Mouse (Mus musculus): Measurements from ENCODE around the gene Gdf3. TPM values are rescaled to one million over a fixed set of nuclear protein-coding genes. Genes with fewer than 3 reads are reported as not detected.

Gene Gdf3
- polyA plus RNA-seq (2012; rRNA removed) = not detected in 2 replicates

DNA sequence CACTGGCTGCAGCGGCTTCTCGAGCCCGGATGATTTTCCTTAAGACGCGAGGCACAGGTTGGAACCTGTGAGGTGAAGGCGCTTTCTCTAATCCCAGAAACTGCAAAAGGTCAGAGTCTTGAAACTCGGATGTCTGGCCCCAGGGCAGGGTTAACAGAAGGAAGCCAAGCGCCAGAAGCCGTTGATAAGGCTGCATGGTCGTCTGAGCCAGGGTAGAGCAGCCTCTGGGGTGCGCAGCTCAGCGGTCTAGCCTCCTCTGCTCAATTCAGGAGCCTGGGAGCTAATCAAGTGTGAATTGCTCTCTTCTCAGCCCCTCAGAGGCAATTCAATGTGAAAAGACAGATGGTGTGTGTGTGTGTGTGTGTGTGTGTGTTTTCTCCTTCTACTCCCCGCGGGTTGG lies at the start of gene Gdf3:
Gene Gdf3, minus strand, starts transcription at position 317 of the 400 bp plus-strand sequence.

DNA sequence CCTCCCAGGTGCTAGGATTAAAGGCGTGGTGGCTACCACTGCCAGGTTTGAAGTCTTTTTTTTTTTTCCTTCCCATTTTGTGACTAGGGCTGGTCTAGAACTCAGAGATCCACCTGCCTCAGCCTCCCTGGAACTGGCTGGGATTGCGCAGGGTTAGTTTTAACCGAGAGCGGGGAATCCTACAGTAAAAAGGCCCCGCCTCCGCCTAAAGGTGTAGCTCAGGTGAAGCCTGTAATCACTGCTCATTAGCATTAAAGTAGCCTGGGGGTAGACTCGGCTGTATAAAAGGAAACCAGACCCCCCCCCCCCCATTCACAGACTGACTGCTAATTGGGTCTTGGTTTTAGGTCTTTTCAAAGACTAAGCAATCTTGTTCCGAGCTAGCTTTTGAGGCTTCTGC lies 16.2 kb upstream of the Gdf3 start, which contains the start of gene Dppa3:
Gene Dppa3, plus strand, starts transcription at position 301 of the 400 bp plus-strand sequence.

DNA sequence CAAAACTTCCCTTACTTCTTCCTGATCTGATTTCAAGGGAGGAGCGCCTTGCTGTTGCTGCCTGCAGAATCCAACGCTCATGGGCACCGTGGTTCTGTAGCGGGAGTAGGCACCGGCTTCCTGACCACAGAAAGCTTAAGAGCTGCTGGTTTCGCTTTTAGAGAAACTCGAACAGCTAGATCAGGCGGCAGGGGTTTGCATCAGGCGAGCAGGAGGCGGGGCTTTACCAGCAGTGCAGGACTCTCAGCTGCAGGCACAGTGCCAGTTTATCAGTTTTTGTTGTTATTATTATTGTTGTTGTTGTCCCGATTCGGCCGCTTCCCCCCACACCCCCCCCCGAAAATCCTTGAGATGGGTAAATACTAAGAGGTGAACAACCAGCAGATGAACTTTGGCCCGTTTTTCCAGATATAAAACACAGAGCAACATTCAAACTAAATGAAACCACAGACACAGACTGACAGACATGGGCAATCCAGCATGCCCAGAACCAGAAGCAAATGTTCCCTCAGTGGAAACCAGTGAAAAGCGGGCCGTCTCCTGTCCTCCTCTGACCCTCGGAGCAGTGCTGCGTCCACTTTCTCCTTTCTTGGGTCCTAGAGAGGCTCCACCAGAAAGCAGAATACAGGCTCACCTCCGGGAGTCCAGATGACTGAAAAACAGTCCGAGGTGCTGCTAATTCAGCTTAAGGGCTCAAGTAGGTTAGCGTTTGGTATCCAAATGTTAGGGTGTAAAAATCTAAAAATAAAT lies 7.5 kb downstream of the Gdf3 start, which contains the start of gene Apobec1:
Gene Apobec1, minus strand, starts transcription at position 203 of the 750 bp plus-strand sequence.

Other genes starting within 250 kb of the Gdf3 start
- 0.02 and 0.04 TPM in 2 replicates for gene Rimklb, start 111.3 kb downstream of the Gdf3 start, polyA plus RNA-seq (2012; rRNA removed)
- 68.1 and 71.2 TPM in 2 replicates for gene Mfap5, start 104.2 kb downstream of the Gdf3 start, polyA plus RNA-seq (2012; rRNA removed)
- not detected in 2 replicates for gene Aicda, start 56.3 kb downstream of the Gdf3 start, polyA plus RNA-seq (2012; rRNA removed)
- 3.3 and 4.9 TPM in 2 replicates for gene Apobec1, start 7.6 kb downstream of the Gdf3 start, polyA plus RNA-seq (2012; rRNA removed)
- not detected in 2 replicates for gene Dppa3, start 16.3 kb upstream of the Gdf3 start, polyA plus RNA-seq (2012; rRNA removed)
- not detected in 2 replicates for gene Nanog, start 97.4 kb upstream of the Gdf3 start, polyA plus RNA-seq (2012; rRNA removed)
- 0.65 and 0.70 TPM in 2 replicates for gene Slc2a3, start 191.6 kb upstream of the Gdf3 start, polyA plus RNA-seq (2012; rRNA removed)
- gene Foxj2, start 209.8 kb upstream of the Gdf3 start, polyA plus RNA-seq (2012; rRNA removed) = 6.8 and 7.3 TPM in 2 replicates
- gene C3ar1, start 246.1 kb upstream of the Gdf3 start, polyA plus RNA-seq (2012; rRNA removed) = 0.55 and 0.89 TPM in 2 replicates